Mouse (Mus musculus): ENCODE measurements around the gene Nr4a1. TPM values are rescaled to one million over a fixed set of nuclear protein-coding genes. Genes with fewer than 3 reads are reported as not detected.

Nr4a1 gene
- polyA plus RNA-seq, 1 experiment = not detected

- no peak overlapping the region for H3K4me3 ChIP-seq (ENCODE audit: insufficient read depth, low read depth, low read length)
- 0 out of 2 replicates have a peak overlapping the region, but pooled peaks have one; percentile 42 for H3K27ac ChIP-seq (ENCODE audit: insufficient read depth, low read depth, low read length)
- H3K4me1 ChIP-seq (ENCODE audit: control insufficient read depth, insufficient read depth, low read length) = peaks cover 18% of the 10 kb centered on the region
- whole genome bisulfite sequencing = 85% methylated on average over 1 of the region's 1 CpGs
- TF ChIP-seq POLR2A (IDR thresholded peaks at IDR 0.05; ENCODE audit: insufficient read depth, low read depth, low read length) (no peak), CTCF (IDR thresholded peaks at IDR 0.05; ENCODE audit: insufficient read depth, low read depth, low read length) (no peak)
These were observed 6.9 kb upstream of the Nr4a1 start for GRCm38 (mm10) chr15:101247155-101247498.

GRCm38 (mm10) chr15:101248029-101248710, 5.9 kb upstream of the Nr4a1 start:
- TF ChIP-seq POLR2A (IDR thresholded peaks at IDR 0.05; ENCODE audit: insufficient read depth, low read depth, low read length) (no peak), CTCF (IDR thresholded peaks at IDR 0.05; ENCODE audit: insufficient read depth, low read depth, low read length) (no peak)
- H3K4me1 ChIP-seq (ENCODE audit: control insufficient read depth, insufficient read depth, low read length) = peaks cover 16% of the 10 kb centered on the region
- H3K27ac ChIP-seq (ENCODE audit: insufficient read depth, low read depth, low read length) = peak overlapping the region; percentile 49
- WGBS = 51% methylated on average over 5 of the region's 5 CpGs
- H3K4me3 ChIP-seq (ENCODE audit: insufficient read depth, low read depth, low read length) = no peak overlapping the region

GRCm38 (mm10) chr15:101250220-101250800, 3.8 kb upstream of the Nr4a1 start:
- WGBS = 72% methylated on average over 9 of the region's 9 CpGs

GRCm38 (mm10) chr15:101251930-101252329, 2.1 kb upstream of the Nr4a1 start:
- TF ChIP-seq POLR2A (IDR thresholded peaks at IDR 0.05; ENCODE audit: insufficient read depth, low read depth, low read length) (no peak), CTCF (IDR thresholded peaks at IDR 0.05; ENCODE audit: insufficient read depth, low read depth, low read length) (no peak)
- WGBS = 92% methylated on average over 5 of the region's 5 CpGs
- no peak overlapping the region for H3K27ac ChIP-seq (ENCODE audit: insufficient read depth, low read depth, low read length)
- H3K4me1 ChIP-seq (ENCODE audit: control insufficient read depth, insufficient read depth, low read length) = peaks cover 29% of the 10 kb centered on the region
- H3K4me3 ChIP-seq (ENCODE audit: insufficient read depth, low read depth, low read length) = no peak overlapping the region

More at GRCm38 (mm10) chr15:101250220-101250800, 3.8 kb upstream of the Nr4a1 start:
- no peak overlapping the region for H3K4me3 ChIP-seq (ENCODE audit: insufficient read depth, low read depth, low read length)
- H3K27ac ChIP-seq (ENCODE audit: insufficient read depth, low read depth, low read length) = no peak overlapping the region
- peaks cover 24% of the 10 kb centered on the region for H3K4me1 ChIP-seq (ENCODE audit: control insufficient read depth, insufficient read depth, low read length)
- TF ChIP-seq CTCF (IDR thresholded peaks at IDR 0.05; ENCODE audit: insufficient read depth, low read depth, low read length) (no peak), POLR2A (IDR thresholded peaks at IDR 0.05; ENCODE audit: insufficient read depth, low read depth, low read length) (no peak)

- H3K27ac ChIP-seq (ENCODE audit: insufficient read depth, low read depth, low read length) = no peak overlapping the region
- peaks cover 28% of the 10 kb centered on the region for H3K4me1 ChIP-seq (ENCODE audit: control insufficient read depth, insufficient read depth, low read length)
- 86% methylated on average over 6 of the region's 6 CpGs for WGBS
- no peak overlapping the region for H3K4me3 ChIP-seq (ENCODE audit: insufficient read depth, low read depth, low read length)
- TF ChIP-seq CTCF (IDR thresholded peaks at IDR 0.05; ENCODE audit: insufficient read depth, low read depth, low read length) (no peak), POLR2A (IDR thresholded peaks at IDR 0.05; ENCODE audit: insufficient read depth, low read depth, low read length) (no peak)
These were observed 1.5 kb upstream of the Nr4a1 start for GRCm38 (mm10) chr15:101252614-101253013.

- TF ChIP-seq CTCF (IDR thresholded peaks at IDR 0.05; ENCODE audit: insufficient read depth, low read depth, low read length) = no peak
- 38% methylated on average over 3 of the region's 3 CpGs for WGBS
- Histone ChIP-seq H3K27ac (ENCODE audit: insufficient read depth, low read depth, low read length) (peak overlapping the region; percentile 83), H3K4me3 (ENCODE audit: insufficient read depth, low read depth, low read length) (peak overlapping the region; percentile 70), H3K4me1 (ENCODE audit: control insufficient read depth, insufficient read depth, low read length) (peaks cover 28% of the 10 kb centered on the region)
These were observed 545 bp upstream of the Nr4a1 start for GRCm38 (mm10) chr15:101253563-101253885.

GRCm38 (mm10) chr15:101255842-101256462, 1.9 kb downstream of the Nr4a1 start:
- TF ChIP-seq POLR2A (IDR thresholded peaks at IDR 0.05; ENCODE audit: insufficient read depth, low read depth, low read length) = no peak
- H3K4me1 ChIP-seq (ENCODE audit: control insufficient read depth, insufficient read depth, low read length) = peaks cover 41% of the 10 kb centered on the region
- H3K4me3 ChIP-seq (ENCODE audit: insufficient read depth, low read depth, low read length) = no peak overlapping the region
- WGBS = 88% methylated on average over 7 of the region's 7 CpGs
- no peak overlapping the region for H3K27ac ChIP-seq (ENCODE audit: insufficient read depth, low read depth, low read length)

GRCm38 (mm10) chr15:101256463-101257206, 2.6 kb downstream of the Nr4a1 start:
- WGBS = 85% methylated on average over 14 of the region's 14 CpGs
- H3K27ac ChIP-seq (ENCODE audit: insufficient read depth, low read depth, low read length) = no peak overlapping the region
- no peak overlapping the region for H3K4me3 ChIP-seq (ENCODE audit: insufficient read depth, low read depth, low read length)
- TF ChIP-seq CTCF (IDR thresholded peaks at IDR 0.05; ENCODE audit: insufficient read depth, low read depth, low read length) = no peak
- TF ChIP-seq POLR2A (IDR thresholded peaks at IDR 0.05; ENCODE audit: insufficient read depth, low read depth, low read length) = no peak
- H3K4me1 ChIP-seq (ENCODE audit: control insufficient read depth, insufficient read depth, low read length) = peaks cover 47% of the 10 kb centered on the region

GRCm38 (mm10) chr15:101258420-101258819, 4.4 kb downstream of the Nr4a1 start:
- Histone ChIP-seq H3K27ac (ENCODE audit: insufficient read depth, low read depth, low read length) (no peak overlapping the region), H3K4me1 (ENCODE audit: control insufficient read depth, insufficient read depth, low read length) (peaks cover 59% of the 10 kb centered on the region), H3K4me3 (ENCODE audit: insufficient read depth, low read depth, low read length) (no peak overlapping the region)
- TF ChIP-seq CTCF (IDR thresholded peaks at IDR 0.05; ENCODE audit: insufficient read depth, low read depth, low read length) (no peak), POLR2A (IDR thresholded peaks at IDR 0.05; ENCODE audit: insufficient read depth, low read depth, low read length) (no peak)
- 82% methylated on average over 11 of the region's 11 CpGs for WGBS

Measured in olfactory bulb, adult 2 months (tissue).